Mouse (Mus musculus) gastrocnemius, adult 2 months (tissue): ENCODE results near the gene Ibtk. TPM values are rescaled to one million over a fixed set of nuclear protein-coding genes. Genes with fewer than 3 reads are reported as not detected.

ENCODE experiments used
- DNase-seq: peaks from one replicate; pipeline ENCODE4 v3.0.0; 2022
- H3K27ac ChIP-seq: fragments of 200-600 bp; 2 replicates; pipeline ENCODE4 v1.8.1; 2022; ENCODE audit warnings: mild to moderate bottlenecking
- H3K4me3 ChIP-seq: fragments of 200-600 bp; 2 replicates; pipeline ENCODE4 v1.8.1; 2022; ENCODE audit warnings: mild to moderate bottlenecking, moderate library complexity
- CTCF ChIP-seq: fragments of 200-600 bp; IDR thresholded peaks from 2 replicates; pipeline ENCODE4 v1.8.1; 2022; ENCODE audit warnings: antibody characterized with exemption, mild to moderate bottlenecking, moderate library complexity
- intact Hi-C: fragments of 180-260 bp; cut with DNase I; formaldehyde crosslinking; loops from one replicate; pipeline ENCODE4 v1.15.1; 2025
- total RNA-seq, 2 experiments: library from RNA; stranded (reverse); gene quantifications; 2 replicates each; pipeline ENCODE4 v1.2.3; 2021

The Ibtk gene
- total RNA-seq, 2 experiments from 2014 or later: 48.6 to 61.6 TPM

DNA sequence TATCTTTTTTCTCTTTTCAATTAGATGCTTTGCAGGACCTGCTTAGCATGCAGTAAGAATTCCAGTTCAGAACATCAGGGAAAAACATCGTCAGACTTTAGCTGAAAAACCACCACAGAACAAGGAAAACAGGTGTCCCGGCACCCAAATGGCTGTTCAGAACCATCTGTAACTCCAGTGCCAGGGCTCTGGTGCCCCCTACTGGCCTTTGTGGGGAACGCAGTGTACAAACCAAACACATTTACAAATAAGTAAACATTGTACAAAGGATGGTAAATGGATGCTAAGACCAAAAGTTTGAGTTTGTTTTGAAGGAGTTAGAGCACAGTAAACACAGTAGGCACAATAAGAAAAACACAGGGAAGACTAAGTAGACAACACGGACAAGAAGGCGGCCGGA lies 64.1 kb downstream of the Ibtk start:
- peak; percentile 79 for TF ChIP-seq CTCF
- intact Hi-C loops: loop anchor here (10.0 kb wide), 1 partner anchor 360 kb away; the partner anchor contains the start of gene Tent5a
- DNase-seq: peak; percentile 22
- no peak overlapping the region for H3K4me3 ChIP-seq
- H3K27ac ChIP-seq: no peak overlapping the region

DNA sequence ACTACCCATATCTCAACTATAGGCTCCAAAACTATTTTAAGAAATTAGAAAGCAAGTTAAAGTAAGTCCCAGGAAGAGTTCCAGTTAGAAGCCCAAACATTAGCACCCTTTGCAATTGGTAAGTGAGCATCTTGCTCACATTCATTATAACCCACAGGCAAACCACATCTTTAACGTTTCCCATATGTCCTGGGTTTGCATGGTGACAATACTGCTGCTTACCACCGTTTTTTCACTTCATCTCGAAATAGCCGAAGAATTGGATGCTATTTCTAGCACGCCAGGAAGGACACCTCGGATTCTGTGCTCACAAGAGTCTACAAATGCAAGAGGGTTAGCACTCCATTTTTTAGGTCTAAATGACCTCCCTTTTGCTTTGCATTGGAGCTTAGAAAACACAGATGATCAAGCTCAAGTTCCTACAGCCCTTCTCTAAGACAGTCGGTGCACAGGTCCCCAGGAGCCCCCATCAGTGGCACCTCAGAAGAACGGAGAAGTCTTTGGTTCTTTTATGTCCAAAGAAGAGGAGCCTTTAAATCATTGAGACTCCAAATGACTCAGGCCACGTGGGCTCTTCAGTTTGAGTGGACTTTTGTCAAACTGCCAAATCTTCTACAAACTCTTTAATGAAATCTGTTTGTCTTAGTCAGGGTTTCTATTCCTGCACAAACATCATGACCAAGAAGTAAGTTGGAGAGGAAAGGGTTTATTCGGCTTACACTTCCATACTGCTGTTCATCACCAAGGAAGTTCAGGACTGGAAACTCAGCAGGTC lies 73.8 kb downstream of the Ibtk start:
- TF ChIP-seq CTCF: no peak

GRCm38 (mm10) chr9:85673907-85674481 lies 75.1 kb downstream of the Ibtk start:
- intact Hi-C loops: no loop called here
- Histone ChIP-seq H3K4me3 (no peak overlapping the region), H3K27ac (peak overlapping the region; percentile 40; the same call in 1 of the 2 replicates)
- no peak for TF ChIP-seq CTCF
- DNase-seq: peak; percentile 29

More for the DNA sequence above, 73.8 kb downstream of the Ibtk start:
- no peak for DNase-seq
- intact Hi-C loops: no loop called here
- Histone ChIP-seq H3K4me3 (no peak overlapping the region), H3K27ac (no peak overlapping the region)

GRCm38 (mm10) chr9:85671582-85672331 lies 77.4 kb downstream of the Ibtk start:
- Histone ChIP-seq H3K27ac (no peak overlapping the region), H3K4me3 (no peak overlapping the region)
- no peak for TF ChIP-seq CTCF
- intact Hi-C loops: no loop called here
- DNase-seq: no peak

GRCm38 (mm10) chr9:85664316-85664715 lies 84.8 kb downstream of the Ibtk start:
- intact Hi-C loops: no loop called here
- no peak for TF ChIP-seq CTCF
- no peak for DNase-seq

GRCm38 (mm10) chr9:85663810-85664209 lies 85.3 kb downstream of the Ibtk start:
- no peak for DNase-seq
- intact Hi-C loops: no loop called here
- H3K4me3 ChIP-seq: no peak overlapping the region
- no peak overlapping the region for H3K27ac ChIP-seq
- TF ChIP-seq CTCF: no peak

More at GRCm38 (mm10) chr9:85664316-85664715, 84.8 kb downstream of the Ibtk start:
- no peak overlapping the region for H3K27ac ChIP-seq
- no peak overlapping the region for H3K4me3 ChIP-seq

DNA sequence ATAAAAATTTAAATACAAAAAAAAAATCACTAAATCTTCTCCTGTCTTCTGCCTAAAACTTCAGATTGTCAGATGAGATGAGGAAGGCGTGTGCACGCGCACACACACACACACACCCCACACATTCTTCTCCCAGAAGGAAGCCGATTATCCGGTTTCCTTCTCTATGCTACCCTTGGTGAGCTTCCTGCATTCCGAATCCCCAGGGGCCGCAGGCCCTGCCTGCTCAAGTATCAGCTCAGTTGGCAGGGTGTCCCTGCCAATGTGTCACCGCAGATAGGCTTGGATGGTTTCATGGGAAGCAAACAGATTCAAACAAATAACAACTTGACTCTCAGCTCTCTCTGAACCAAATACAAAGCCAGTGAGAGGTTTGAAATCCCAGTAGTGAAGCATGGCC lies 86.0 kb downstream of the Ibtk start:
- TF ChIP-seq CTCF: no peak
- intact Hi-C loops: no loop called here
- peak; percentile 68 for DNase-seq
- Histone ChIP-seq H3K27ac (peak overlapping the region; percentile 16; the same call in 1 of the 2 replicates), H3K4me3 (no peak overlapping the region)

- intact Hi-C loops: no loop called here
- Histone ChIP-seq H3K4me3 (no peak overlapping the region), H3K27ac (peak overlapping the region; percentile 63)
- no peak for DNase-seq
- TF ChIP-seq CTCF: no peak
Measured at GRCm38 (mm10) chr9:85653401-85653800, 95.7 kb downstream of the Ibtk start.

- intact Hi-C loops: no loop called here
- no peak for DNase-seq
- no peak overlapping the region for H3K4me3 ChIP-seq
- H3K27ac ChIP-seq: no peak overlapping the region
- no peak for TF ChIP-seq CTCF
Measured at GRCm38 (mm10) chr9:85638276-85638675, 110.9 kb downstream of the Ibtk start.

Other genes with a start within 250 kb of the Ibtk start
- gene Tpbg, start 93.0 kb upstream of the Ibtk start, total RNA-seq: 1 to 10 TPM in 1 of 2 experiments, under 1 TPM in 1; 0.61 to 1.0 TPM